26 mouse cellular contexts compared by ENCODE assay signal in genomic region chr6:47043586-47043985, GRCm38 (mm10).
"Had no signal": no experiment of that assay in that cellular context is flagged by ENCODE, and none has a peak within 500 bp of the region (broad histone marks: within the 10 kb centered on the region; RNA-seq: fewer than 3 reads in every experiment).

No protein-coding gene starts in this region.

- ATAC-seq: inflammation-experienced regulatory T-cells, adult 6 months; intestine, postnatal 0 days had no signal

- H3K9ac ChIP-seq: heart, embryonic 12.5 days; hindbrain, embryonic 12.5 days; hindbrain, embryonic 14.5 days; intestine, embryonic 15.5 days; liver, embryonic 13.5 days; liver, embryonic 15.5 days had no signal

- DNase-seq: gastrocnemius, postnatal 14 days; gastrocnemius, postnatal 36 days; heart, adult 11 months; heart, adult 2 months; heart, postnatal 10 days; heart, postnatal 4 days; kidney, adult 18-20 months; kidney, adult 8-10 months; kidney, postnatal 10 days; kidney, postnatal 25 days; kidney, postnatal 4 days; layer of hippocampus, adult 9-11 months; liver; liver, embryonic 13.5 days had no signal

- H3K9me3 ChIP-seq: heart, embryonic 12.5 days; hindbrain, embryonic 10.5 days; hindbrain, embryonic 12.5 days; intestine, embryonic 15.5 days; limb, embryonic 10.5 days; limb, embryonic 12.5 days; liver, embryonic 13.5 days; liver, embryonic 15.5 days had no signal

- H3K4me3 ChIP-seq: heart, adult 2 months; intestine, embryonic 15.5 days; liver, embryonic 13.5 days; liver, embryonic 15.5 days had no signal

- H3K27ac ChIP-seq: heart, adult 2 months; hindbrain, embryonic 10.5 days; hindbrain, embryonic 12.5 days; hindbrain, embryonic 14.5 days; intestine, embryonic 15.5 days; left cerebral cortex, adult 2 months; limb, embryonic 10.5 days; limb, embryonic 12.5 days; liver, embryonic 13.5 days; liver, embryonic 15.5 days had no signal

- H3K27me3 ChIP-seq: intestine, embryonic 15.5 days had no signal

- H3K36me3 ChIP-seq: heart, embryonic 12.5 days; hindbrain, embryonic 10.5 days; hindbrain, embryonic 12.5 days; intestine, embryonic 15.5 days; limb, embryonic 10.5 days; limb, embryonic 12.5 days; liver, embryonic 13.5 days; liver, embryonic 15.5 days had no signal

- H3K4me2 ChIP-seq: intestine, embryonic 15.5 days; liver, embryonic 11.5 days; liver, embryonic 13.5 days; liver, embryonic 15.5 days had no signal

- H3K4me1 ChIP-seq: heart, embryonic 12.5 days; hindbrain, embryonic 10.5 days; intestine, embryonic 15.5 days; limb, embryonic 12.5 days; liver, embryonic 13.5 days; liver, embryonic 15.5 days had no signal
